Mouse (Mus musculus): ENCODE data around the gene Cryz.
"Not testable (repeated sequence)": the region's sequence is repeated elsewhere in the genome, so short reads cannot be mapped to it uniquely, and the experiment has no call there.

The Cryz gene

GRCm38 (mm10) chr3:154611888-154612287, 15.4 kb downstream of the Cryz start:
- DNase-seq (ENCODE audit: low spot score), result peak; percentile 10

GRCm38 (mm10) chr3:154614771-154615170, 18.3 kb downstream of the Cryz start:
- DNase-seq (ENCODE audit: low spot score), result no peak

GRCm38 (mm10) chr3:154615304-154615703, 18.8 kb downstream of the Cryz start:
- DNase-seq (ENCODE audit: low spot score), result no peak

GRCm38 (mm10) chr3:154616106-154616505, 19.6 kb downstream of the Cryz start:
- no peak for DNase-seq (ENCODE audit: low spot score)

GRCm38 (mm10) chr3:154628284-154628683, 31.8 kb downstream of the Cryz start:
- no peak for DNase-seq (ENCODE audit: low spot score)

GRCm38 (mm10) chr3:154631281-154631680, 34.8 kb downstream of the Cryz start:
- DNase-seq (ENCODE audit: low spot score), result not testable (repeated sequence)

DNA sequence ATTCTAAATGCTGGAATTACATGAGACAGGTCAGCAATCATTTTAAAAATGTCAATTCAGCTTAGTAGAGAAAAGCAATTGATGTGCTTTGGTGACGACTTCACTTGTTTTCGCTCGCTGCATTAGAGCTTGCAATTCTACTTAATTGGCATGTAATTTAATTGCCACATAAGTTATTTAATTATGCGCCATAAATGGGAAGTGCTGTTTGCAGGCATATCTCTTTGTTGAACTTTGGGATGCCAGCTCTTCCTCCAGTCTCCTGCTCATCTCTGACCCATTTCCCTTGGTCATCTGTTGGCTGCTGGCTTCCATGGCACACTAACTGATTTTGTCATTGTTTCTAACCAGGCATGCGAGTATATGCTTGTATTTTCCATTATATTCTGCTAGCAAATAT, 36.6 kb downstream of the Cryz start:
- peak; percentile 29 for DNase-seq (ENCODE audit: low spot score)

GRCm38 (mm10) chr3:154646638-154647442, 50.3 kb downstream of the Cryz start:
- DNase-seq (ENCODE audit: low spot score), result peak; percentile 66

DNA sequence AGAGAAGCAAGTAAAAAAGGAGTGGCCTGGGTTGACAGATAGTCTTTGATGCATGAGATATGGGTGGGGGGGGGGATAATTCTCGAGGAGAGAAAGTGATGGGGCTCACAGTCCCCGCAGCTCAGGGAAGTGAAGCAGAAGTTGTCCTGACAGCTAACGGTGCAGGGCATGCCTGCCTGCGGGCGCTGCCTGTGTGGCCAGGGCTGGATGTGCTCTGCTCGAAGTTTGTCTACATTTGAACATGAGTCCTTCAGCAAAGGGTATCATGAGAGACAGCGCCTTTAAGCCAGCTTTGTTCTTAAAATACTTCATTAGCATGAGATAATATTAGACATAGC, 50.9 kb downstream of the Cryz start:
- no peak for DNase-seq (ENCODE audit: low spot score)

DNA sequence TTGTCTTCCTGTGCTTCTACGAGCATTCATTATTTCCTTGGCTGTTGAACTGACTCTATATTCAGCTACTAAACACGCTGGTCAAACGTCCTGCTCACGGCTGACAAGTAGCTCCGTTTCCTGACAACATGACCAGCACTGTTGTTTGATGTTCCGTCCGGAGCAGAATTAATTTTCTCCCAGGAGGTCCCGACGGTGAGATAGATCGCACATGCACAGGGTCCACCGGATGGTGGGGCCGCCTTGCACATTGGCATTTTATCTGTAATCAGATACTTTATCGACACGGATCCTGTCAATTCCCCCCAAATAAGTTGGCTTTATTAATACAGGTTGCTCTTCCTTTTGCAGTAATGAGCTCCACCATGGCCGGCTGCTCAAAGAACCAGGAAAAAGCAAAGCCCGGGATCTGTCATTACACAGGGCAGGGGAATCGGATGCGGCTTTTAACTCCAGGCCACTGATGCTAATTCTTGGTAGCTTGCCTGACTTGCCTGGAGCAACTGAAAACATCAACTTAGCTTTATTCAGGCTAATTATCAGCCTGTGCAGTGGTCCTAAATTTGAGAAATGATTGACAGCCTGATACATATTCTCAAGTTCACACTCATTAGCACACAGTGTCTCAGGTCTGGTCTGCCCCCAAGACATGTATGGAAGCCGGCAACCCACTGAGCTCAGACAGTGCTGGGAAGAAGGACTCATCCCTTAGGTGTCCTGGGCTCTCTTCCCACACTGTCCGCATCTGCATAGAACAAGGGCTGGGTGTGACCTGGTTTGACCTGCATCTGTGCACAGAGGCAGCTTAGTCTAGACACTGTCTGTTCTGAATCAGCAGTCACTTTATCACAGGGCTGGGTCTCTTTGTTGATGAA, 53.1 kb downstream of the Cryz start:
- DNase-seq (ENCODE audit: low spot score), result no peak

- DNase-seq (ENCODE audit: low spot score), result no peak
Measured at GRCm38 (mm10) chr3:154651192-154651821, 54.8 kb downstream of the Cryz start.

GRCm38 (mm10) chr3:154652581-154653420, 56.3 kb downstream of the Cryz start:
- DNase-seq (ENCODE audit: low spot score), result peak; percentile 53

GRCm38 (mm10) chr3:154653454-154653853, 56.9 kb downstream of the Cryz start:
- DNase-seq (ENCODE audit: low spot score), result no peak

- no peak for DNase-seq (ENCODE audit: low spot score)
Measured at GRCm38 (mm10) chr3:154654284-154654683, 57.8 kb downstream of the Cryz start.

DNA sequence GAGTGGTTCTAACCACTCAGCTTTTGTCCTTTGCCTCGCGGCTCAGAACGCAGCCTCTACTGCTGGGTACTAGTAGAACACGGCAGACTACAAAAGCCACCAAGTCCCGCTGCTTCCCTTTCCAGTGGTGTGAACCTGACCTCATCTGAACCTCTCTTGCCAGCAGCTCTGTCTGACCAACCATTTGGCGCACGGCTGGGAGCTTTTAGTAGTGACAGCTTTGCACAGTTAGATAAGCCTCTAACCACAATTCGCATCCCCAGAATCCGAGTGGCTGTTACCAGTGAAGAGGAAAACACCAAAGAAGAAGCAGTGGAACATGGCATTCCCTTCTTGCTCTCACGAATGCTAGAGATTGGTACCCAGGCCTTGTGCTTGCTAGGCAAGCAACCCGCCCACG, 58.4 kb downstream of the Cryz start:
- no peak for DNase-seq (ENCODE audit: low spot score)

DNA sequence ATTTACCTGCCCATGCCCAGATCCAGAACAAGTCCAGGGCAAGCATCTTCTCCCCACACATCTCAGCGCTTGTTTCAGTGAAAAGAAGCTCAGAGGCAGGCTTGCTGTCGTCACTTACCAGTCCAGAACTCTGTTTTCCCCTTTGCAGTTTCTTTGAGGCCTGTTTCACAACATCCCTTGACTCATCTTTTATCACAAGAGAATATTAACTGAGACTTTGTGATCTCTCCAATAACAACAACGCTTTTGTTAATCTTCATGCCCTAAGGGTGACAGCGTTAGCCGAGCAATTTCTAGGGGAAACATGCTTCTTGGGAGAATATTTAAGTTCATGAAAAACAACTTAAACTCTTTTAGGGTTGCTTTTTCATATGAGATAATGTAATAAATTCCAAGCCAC, 59.2 kb downstream of the Cryz start:
- DNase-seq (ENCODE audit: low spot score), result no peak

- no peak for DNase-seq (ENCODE audit: low spot score)
Measured at GRCm38 (mm10) chr3:154663545-154663944, 67.0 kb downstream of the Cryz start, which contains the start of gene Erich3. Gene Erich3 (plus strand): TSS chr3:154663859.

- no peak for DNase-seq (ENCODE audit: low spot score)
Measured at GRCm38 (mm10) chr3:154663976-154664581, 67.6 kb downstream of the Cryz start.

GRCm38 (mm10) chr3:154664636-154665035, 68.1 kb downstream of the Cryz start:
- DNase-seq (ENCODE audit: low spot score), result no peak

- no peak for DNase-seq (ENCODE audit: low spot score)
Measured at GRCm38 (mm10) chr3:154668485-154668884, 72.0 kb downstream of the Cryz start.

- no peak for DNase-seq (ENCODE audit: low spot score)
Measured at GRCm38 (mm10) chr3:154670584-154670983, 74.1 kb downstream of the Cryz start.
